Mouse (Mus musculus) E14TG2a.4 (cell line): ENCODE data around the gene Pold1.

Source experiments
- H3K27me3 ChIP-seq: 2 replicates; pipeline ENCODE4 v1.6.1; 2014; ENCODE audit warnings: low read length, control low read depth; ENCODE audit not compliant: insufficient read depth
- H3K36me3 ChIP-seq: 2 replicates; pipeline ENCODE4 v1.6.1; 2014; ENCODE audit warnings: low read length, control low read depth; ENCODE audit not compliant: insufficient read depth
- H3K4me1 ChIP-seq: replicated peaks from 2 replicates; pipeline ENCODE4 v1.6.1; 2014; ENCODE audit warnings: low read depth, low read length, control low read depth
- H3K4me3 ChIP-seq: replicated peaks from 2 replicates; pipeline ENCODE4 v1.5.1; 2014; ENCODE audit warnings: mild to moderate bottlenecking, low read length
- H3K9me3 ChIP-seq: 2 replicates; pipeline ENCODE4 v1.6.1; 2014; ENCODE audit warnings: low read length, control low read depth
- CTCF ChIP-seq: conservative IDR thresholded peaks from 2 replicates; pipeline ENCODE4 v1.5.1; 2014; ENCODE audit warnings: low read length
- NANOG ChIP-seq: IDR thresholded peaks from 2 replicates; pipeline ENCODE4 v1.6.1; 2014; ENCODE audit warnings: borderline replicate concordance, low read length, mixed read lengths
- POU5F1 ChIP-seq: IDR thresholded peaks from 2 replicates; pipeline ENCODE4 v1.6.1; 2014; ENCODE audit warnings: low read length, borderline replicate concordance

Gene Pold1

GRCm38 (mm10) chr7:44543071-44543470 lies 5.6 kb downstream of the Pold1 start:
- Histone ChIP-seq H3K27me3 (no peaks in the 10 kb centered on the region), H3K36me3 (peaks cover 87% of the 10 kb centered on the region), H3K4me3 (peak overlapping the region; percentile 46), H3K4me1 (peaks cover 93% of the 10 kb centered on the region), H3K9me3 (no peaks in the 10 kb centered on the region)
- TF ChIP-seq CTCF: 0 out of 2 replicates have a peak, but pooled peaks have one; percentile 1
- no peak for TF ChIP-seq NANOG

- Histone ChIP-seq H3K4me1 (peaks cover 93% of the 10 kb centered on the region), H3K36me3 (peaks cover 91% of the 10 kb centered on the region)
- TF ChIP-seq POU5F1: no peak
- TF ChIP-seq NANOG: no peak
- TF ChIP-seq CTCF: no peak
Observed at GRCm38 (mm10) chr7:44542555-44542954, 6.1 kb downstream of the Pold1 start.

GRCm38 (mm10) chr7:44538756-44539624 lies 9.7 kb downstream of the Pold1 start:
- no peaks in the 10 kb centered on the region for H3K9me3 ChIP-seq
- no peak for TF ChIP-seq POU5F1
- no peak for TF ChIP-seq CTCF
- TF ChIP-seq NANOG: no peak
- peaks cover 100% of the 10 kb centered on the region for H3K36me3 ChIP-seq
- no peaks in the 10 kb centered on the region for H3K27me3 ChIP-seq
- H3K4me1 ChIP-seq: peaks cover 100% of the 10 kb centered on the region
- peak overlapping the region; percentile 60 for H3K4me3 ChIP-seq

More at GRCm38 (mm10) chr7:44542555-44542954, 6.1 kb downstream of the Pold1 start:
- Histone ChIP-seq H3K4me3 (peak overlapping the region; percentile 46), H3K9me3 (no peaks in the 10 kb centered on the region), H3K27me3 (no peaks in the 10 kb centered on the region)

- no peak for TF ChIP-seq POU5F1
- no peak for TF ChIP-seq NANOG
- TF ChIP-seq CTCF: no peak
- Histone ChIP-seq H3K36me3 (peaks cover 100% of the 10 kb centered on the region), H3K27me3 (no peaks in the 10 kb centered on the region), H3K9me3 (no peaks in the 10 kb centered on the region), H3K4me1 (peaks cover 100% of the 10 kb centered on the region), H3K4me3 (no peak overlapping the region)
Observed at GRCm38 (mm10) chr7:44537496-44537895, 11.2 kb downstream of the Pold1 start.

GRCm38 (mm10) chr7:44537009-44537408 lies 11.6 kb downstream of the Pold1 start:
- peaks cover 100% of the 10 kb centered on the region for H3K36me3 ChIP-seq
- H3K4me3 ChIP-seq: no peak overlapping the region
- peaks cover 100% of the 10 kb centered on the region for H3K4me1 ChIP-seq
- TF ChIP-seq CTCF: no peak
- no peaks in the 10 kb centered on the region for H3K27me3 ChIP-seq
- no peaks in the 10 kb centered on the region for H3K9me3 ChIP-seq

- Histone ChIP-seq H3K4me3 (peak overlapping the region; percentile 41; the same call in 1 of the 2 replicates), H3K27me3 (no peaks in the 10 kb centered on the region), H3K4me1 (peaks cover 100% of the 10 kb centered on the region), H3K36me3 (peaks cover 99% of the 10 kb centered on the region), H3K9me3 (no peaks in the 10 kb centered on the region)
- TF ChIP-seq CTCF (no peak), NANOG (no peak), POU5F1 (no peak)
Observed at GRCm38 (mm10) chr7:44536590-44536968, 12.1 kb downstream of the Pold1 start.

- no peaks in the 10 kb centered on the region for H3K27me3 ChIP-seq
- H3K4me1 ChIP-seq: peaks cover 100% of the 10 kb centered on the region
- no peaks in the 10 kb centered on the region for H3K9me3 ChIP-seq
- peaks cover 92% of the 10 kb centered on the region for H3K36me3 ChIP-seq
- TF ChIP-seq NANOG (no peak), POU5F1 (no peak), CTCF (no peak)
- H3K4me3 ChIP-seq: peak overlapping the region; percentile 41; the same call in 1 of the 2 replicates
Observed at GRCm38 (mm10) chr7:44535657-44536589, 12.7 kb downstream of the Pold1 start.

GRCm38 (mm10) chr7:44534656-44535441 lies 13.8 kb downstream of the Pold1 start:
- TF ChIP-seq CTCF (no peak), POU5F1 (no peak), NANOG (no peak)
- peak overlapping the region; percentile 59 for H3K4me3 ChIP-seq
- peaks cover 100% of the 10 kb centered on the region for H3K4me1 ChIP-seq

More at GRCm38 (mm10) chr7:44534656-44535441, 13.8 kb downstream of the Pold1 start:
- no peaks in the 10 kb centered on the region for H3K9me3 ChIP-seq
- H3K27me3 ChIP-seq: 0 out of 2 replicates have a peak, but pooled peaks cover 3% of the 10 kb centered on the region
- peaks cover 82% of the 10 kb centered on the region for H3K36me3 ChIP-seq
